Mouse (Mus musculus) G1E (cell line): ENCODE data around the gene Lmbr1l.

Experiments used
- CTCF ChIP-seq: IDR thresholded peaks from 2 replicates; pipeline ENCODE4 v1.5.1; 2012; ENCODE audit warnings: low read depth, low read length, inconsistent platforms, mixed read lengths
- GATA1 ChIP-seq: IDR thresholded peaks from 2 replicates; pipeline ENCODE4 v1.6.1; 2012; ENCODE audit warnings: borderline replicate concordance, low read length, inconsistent platforms, mixed read lengths
- GATA2 ChIP-seq: IDR thresholded peaks from 2 replicates; pipeline ENCODE4 v1.6.1; 2012; ENCODE audit warnings: low read depth, low read length, inconsistent platforms, borderline replicate concordance

DNA sequence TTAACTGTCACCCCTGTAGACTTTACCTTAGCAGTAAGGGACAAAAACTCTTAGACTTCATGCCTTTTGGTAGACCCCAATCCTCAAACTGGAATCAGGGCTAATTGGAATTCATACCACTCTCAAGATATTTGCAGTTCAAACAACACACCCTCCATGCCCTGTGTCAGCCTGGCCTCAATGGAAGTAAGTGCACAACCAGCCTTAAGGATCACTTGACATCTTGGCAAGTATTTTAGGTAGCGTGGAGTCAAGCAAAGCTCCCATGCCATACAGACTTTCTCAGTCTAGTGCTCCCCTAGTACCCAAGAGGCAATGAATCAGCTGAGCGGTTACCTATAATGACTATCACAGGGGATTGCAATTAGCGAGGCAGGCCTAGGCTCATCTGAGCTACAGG is 13.0 kb upstream of the Lmbr1l start:
- no peak for TF ChIP-seq GATA2
- no peak for TF ChIP-seq GATA1
- TF ChIP-seq CTCF = no peak
